Mouse (Mus musculus) spleen, postnatal 10 days (tissue): Measurements from ENCODE around the gene Tmc8.

Experiments
- DNase-seq, 2 experiments: peaks; one replicate each; pipeline ENCODE4 v3.0.0; 2021 to 2022; ENCODE audit warnings: low spot score in 2 of 2

Tmc8 gene

GRCm38 (mm10) chr11:117781993-117782704 lies at the start of gene Tmc8, which contains the start of gene Tmc6:
Tmc8 (plus strand) TSS chr11:117782076.
Tmc6 (minus strand) TSS chr11:117782198.
- peak; percentile 83 to 86 for DNase-seq

- DNase-seq: no peak
Measured at GRCm38 (mm10) chr11:117736037-117736689, 45.7 kb upstream of the Tmc8 start.

GRCm38 (mm10) chr11:117738123-117738522 lies 43.8 kb upstream of the Tmc8 start:
- no peak for DNase-seq

- DNase-seq: no peak
Measured at GRCm38 (mm10) chr11:117741128-117741527, 40.7 kb upstream of the Tmc8 start.

GRCm38 (mm10) chr11:117742243-117742642 lies 39.6 kb upstream of the Tmc8 start:
- no peak for DNase-seq

- DNase-seq: no peak
Measured at GRCm38 (mm10) chr11:117742715-117743114, 39.2 kb upstream of the Tmc8 start.

- DNase-seq: no peak
Measured at GRCm38 (mm10) chr11:117743454-117744030, 38.3 kb upstream of the Tmc8 start.

- no peak for DNase-seq
Measured at GRCm38 (mm10) chr11:117748628-117749027, 33.2 kb upstream of the Tmc8 start.

- no peak for DNase-seq
Measured at GRCm38 (mm10) chr11:117749414-117749813, 32.5 kb upstream of the Tmc8 start.

- no peak for DNase-seq
Measured at GRCm38 (mm10) chr11:117751544-117751943, 30.3 kb upstream of the Tmc8 start.

- no peak for DNase-seq
Measured at GRCm38 (mm10) chr11:117755891-117756290, 26.0 kb upstream of the Tmc8 start.

GRCm38 (mm10) chr11:117759267-117759666 lies 22.6 kb upstream of the Tmc8 start:
- DNase-seq: no peak

- no peak for DNase-seq
Measured at GRCm38 (mm10) chr11:117760374-117761119, 21.3 kb upstream of the Tmc8 start.

- DNase-seq: no peak
Measured at GRCm38 (mm10) chr11:117761801-117762200, 20.1 kb upstream of the Tmc8 start.

- DNase-seq: no peak
Measured at GRCm38 (mm10) chr11:117762246-117762645, 19.6 kb upstream of the Tmc8 start.

GRCm38 (mm10) chr11:117764319-117764718 lies 17.6 kb upstream of the Tmc8 start:
- DNase-seq: no peak

GRCm38 (mm10) chr11:117765361-117765760 lies 16.5 kb upstream of the Tmc8 start:
- no peak for DNase-seq

GRCm38 (mm10) chr11:117766275-117766674 lies 15.6 kb upstream of the Tmc8 start:
- no peak for DNase-seq

- DNase-seq: no peak
Measured at GRCm38 (mm10) chr11:117768725-117769682, 12.9 kb upstream of the Tmc8 start.

- no peak for DNase-seq
Measured at GRCm38 (mm10) chr11:117769683-117770047, 12.2 kb upstream of the Tmc8 start.

GRCm38 (mm10) chr11:117770407-117770806 lies 11.5 kb upstream of the Tmc8 start:
- peak in 1 of 2 experiments; percentile 11 for DNase-seq
